Mouse (Mus musculus) embryo, embryonic 10.5 days (tissue): Measurements from ENCODE around the gene Pim1.

Experiments
- DNase-seq: peaks from one replicate; pipeline ENCODE4 v3.0.0-alpha.2; 2015; ENCODE audit warnings: low spot score

The Pim1 gene

DNA sequence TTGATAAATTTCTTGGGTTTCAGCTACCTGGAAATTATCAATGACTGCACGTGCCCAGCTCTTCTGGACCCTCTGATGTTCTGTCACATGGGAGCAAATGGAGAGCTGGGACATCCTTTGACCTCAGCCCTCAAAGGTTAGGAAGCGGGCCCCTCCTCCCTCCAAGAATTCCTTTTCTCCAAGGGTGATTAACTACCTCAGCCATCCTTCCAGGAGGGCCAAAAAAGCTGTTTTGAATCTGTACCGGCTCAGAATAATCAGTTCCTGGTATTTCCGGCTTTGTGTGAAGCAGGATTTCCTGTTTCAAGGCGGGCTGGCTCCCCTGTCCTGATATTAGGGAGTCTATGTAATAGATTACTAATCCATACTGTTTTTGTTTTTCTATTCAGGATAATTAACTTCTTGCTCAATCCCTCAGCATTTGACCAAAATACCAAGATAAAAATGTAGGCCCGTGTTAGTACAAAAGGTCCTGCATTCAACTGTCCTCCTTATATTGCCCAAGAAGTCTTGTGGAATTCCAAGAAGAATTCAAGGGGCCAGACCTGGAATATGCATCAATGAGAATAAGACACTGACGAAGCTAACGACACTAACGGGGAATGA, 25.0 kb upstream of the Pim1 start:
- DNase-seq = peak; percentile 86

GRCm38 (mm10) chr17:29467030-29467429, 23.5 kb upstream of the Pim1 start:
- no peak for DNase-seq

DNA sequence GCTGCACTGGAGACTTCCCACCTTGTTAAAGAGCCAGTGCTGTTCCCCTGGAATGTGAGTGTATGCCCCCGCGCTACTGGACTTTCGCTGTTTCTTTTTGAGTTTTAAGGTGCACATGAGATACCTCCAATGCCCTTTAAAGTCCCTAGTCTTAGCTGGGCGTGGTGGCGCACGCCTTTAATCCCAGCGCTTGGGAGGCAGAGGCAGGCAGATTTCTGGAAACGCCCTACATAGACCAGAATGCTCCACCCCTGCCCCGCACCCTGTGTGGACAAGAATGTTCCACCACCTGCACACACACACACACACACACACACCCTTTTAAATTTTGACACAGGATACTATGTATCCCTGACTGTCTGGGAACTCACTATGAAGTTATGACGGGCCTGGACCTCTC, 17.1 kb upstream of the Pim1 start:
- DNase-seq = no peak

DNA sequence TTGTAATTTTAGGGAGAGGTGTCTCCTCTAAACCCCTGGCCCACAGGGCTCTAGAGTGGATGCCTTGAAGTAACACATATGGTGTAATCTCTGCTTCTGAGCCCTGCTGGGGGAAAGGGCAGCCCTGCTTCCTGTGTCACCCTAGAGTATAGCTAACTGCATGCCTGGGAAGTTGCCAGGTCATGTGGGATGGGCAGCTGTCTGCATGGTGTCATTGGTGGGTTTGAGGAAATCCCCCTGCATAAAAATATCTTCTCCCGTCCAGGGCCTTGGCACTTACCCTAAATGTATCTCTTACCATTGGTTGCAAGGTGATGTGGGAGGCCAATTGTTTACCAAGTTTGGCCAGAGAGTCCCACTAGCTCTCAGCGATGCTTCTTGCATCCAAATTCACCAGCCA, 16.5 kb upstream of the Pim1 start:
- no peak for DNase-seq

GRCm38 (mm10) chr17:29475142-29475541, 15.4 kb upstream of the Pim1 start:
- no peak for DNase-seq

DNA sequence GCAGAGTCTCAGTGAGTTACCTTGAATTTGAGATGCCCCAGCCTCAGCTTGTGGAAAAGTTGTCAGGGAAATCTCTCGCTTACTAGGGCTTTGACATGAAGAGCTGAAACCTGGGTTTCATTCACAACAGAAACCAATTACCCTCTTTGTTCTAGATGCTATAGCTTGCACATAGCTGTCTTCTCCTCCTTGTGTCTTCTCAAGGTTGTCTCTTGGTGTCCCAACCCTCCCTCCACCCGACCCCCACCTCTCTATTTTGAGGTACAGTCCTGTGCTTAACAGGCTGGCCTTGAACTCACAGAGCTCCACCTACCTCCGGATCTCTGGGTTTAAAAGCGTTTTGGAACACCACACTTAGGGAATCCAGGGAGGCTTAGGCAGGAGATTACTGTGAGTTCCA, 14.1 kb upstream of the Pim1 start:
- no peak for DNase-seq

- DNase-seq = no peak
Measured at GRCm38 (mm10) chr17:29477357-29477756, 13.2 kb upstream of the Pim1 start.

DNA sequence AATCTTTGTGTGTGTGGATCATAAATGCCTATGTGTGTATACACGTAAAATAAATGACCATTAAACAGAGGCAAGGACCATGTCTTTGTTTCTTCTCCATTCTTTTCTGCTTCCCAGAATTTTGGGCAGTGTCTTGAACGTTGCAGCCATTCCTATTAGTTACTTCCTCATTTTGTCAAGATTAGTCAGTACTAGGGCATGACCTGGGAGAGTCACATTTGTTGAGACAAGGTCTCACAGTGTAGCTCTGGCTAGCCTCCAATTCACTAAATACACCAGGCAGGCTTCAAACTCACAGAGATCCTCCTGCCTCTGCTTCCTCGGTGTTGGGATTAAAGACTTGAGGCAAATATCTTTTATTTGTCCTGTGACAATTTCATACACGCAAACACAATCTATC, 12.3 kb upstream of the Pim1 start:
- DNase-seq = no peak

DNA sequence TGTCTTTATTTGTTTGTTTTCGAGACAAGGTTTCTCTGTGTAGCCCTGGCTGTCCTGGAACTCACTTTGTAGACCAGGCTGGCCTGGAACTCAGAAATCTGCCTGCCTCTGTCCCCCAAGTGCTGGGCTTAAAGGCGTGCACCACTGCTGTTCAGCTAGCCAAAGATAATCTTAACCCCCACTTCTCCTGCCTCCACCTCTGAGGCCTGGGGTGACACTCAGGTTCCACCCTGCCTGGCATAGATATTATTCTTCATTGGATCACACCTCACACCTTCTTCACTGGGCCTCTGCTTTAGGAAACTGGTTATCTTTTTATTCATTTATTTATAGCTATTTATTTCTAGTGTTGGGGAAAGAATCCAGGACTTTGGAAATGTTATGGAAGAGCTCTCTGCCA, 10.3 kb upstream of the Pim1 start:
- DNase-seq = no peak

GRCm38 (mm10) chr17:29482632-29483031, 7.9 kb upstream of the Pim1 start:
- DNase-seq = no peak

- DNase-seq = no peak
Measured at GRCm38 (mm10) chr17:29483282-29483681, 7.3 kb upstream of the Pim1 start.

DNA sequence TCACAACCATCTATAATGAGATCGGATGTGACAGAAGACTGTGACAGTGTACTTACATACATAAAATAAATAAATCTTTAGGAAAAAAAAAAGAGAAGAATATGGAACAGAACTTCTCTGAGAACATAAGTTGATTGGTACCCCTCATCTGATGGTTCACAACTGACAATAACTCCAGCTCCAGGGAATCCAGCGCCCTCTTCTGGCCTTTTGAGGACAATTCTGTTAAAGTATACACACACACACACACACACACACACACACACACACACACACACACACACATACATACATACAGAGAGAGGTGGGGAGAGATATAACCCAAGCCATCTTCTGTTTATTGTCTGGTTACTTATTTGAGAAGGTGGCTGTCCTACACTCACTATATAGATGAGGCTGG, 6.1 kb upstream of the Pim1 start:
- DNase-seq = no peak

GRCm38 (mm10) chr17:29485336-29486233, 5.0 kb upstream of the Pim1 start:
- no peak for DNase-seq

GRCm38 (mm10) chr17:29488257-29488977, 2.1 kb upstream of the Pim1 start:
- no peak for DNase-seq

DNA sequence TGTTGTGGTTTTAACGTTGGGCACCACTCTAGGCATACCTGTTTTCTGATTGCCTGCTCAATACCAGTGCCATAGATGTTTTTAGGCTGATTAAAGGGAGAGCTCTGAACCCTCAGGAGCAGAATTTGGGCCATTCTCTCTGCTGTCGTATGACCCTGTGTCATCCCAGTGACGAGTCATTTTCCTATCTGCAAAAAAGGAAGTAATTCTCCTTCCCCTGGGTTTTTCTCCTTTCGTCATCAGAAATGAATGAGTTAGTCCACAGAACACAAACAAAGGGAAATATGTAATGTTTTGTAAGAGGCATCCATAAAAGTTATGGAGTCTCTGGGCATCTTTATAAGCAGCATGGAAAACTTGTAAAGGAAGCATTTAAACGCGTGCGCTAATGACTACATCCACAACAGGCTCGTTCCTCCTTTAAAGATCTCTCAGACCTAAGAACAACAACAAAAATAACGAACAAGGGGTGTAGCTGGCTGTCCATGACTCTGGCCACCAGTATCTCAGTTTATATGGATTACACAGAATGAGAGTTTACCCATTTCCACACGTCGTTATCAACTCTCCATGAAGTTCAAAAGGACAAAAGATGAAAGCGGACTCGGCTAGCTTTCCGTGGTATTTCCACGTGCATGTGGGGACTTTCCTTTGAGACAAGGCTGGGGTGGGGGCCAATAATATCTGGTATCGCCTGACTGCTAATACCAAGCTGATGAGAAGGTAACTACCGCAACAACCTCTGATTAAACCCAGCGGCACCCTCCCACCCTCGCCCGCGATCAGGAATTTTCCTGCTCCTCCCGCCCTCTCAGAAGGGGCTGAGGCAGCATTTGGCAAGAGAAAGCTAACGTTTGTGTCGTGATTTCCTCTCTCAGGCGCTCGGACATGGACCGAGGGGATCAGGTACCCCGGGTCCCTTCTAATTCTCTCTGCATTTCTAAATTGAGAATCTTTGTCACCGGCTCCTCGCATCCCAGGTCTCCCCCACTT, 1.3 kb upstream of the Pim1 start:
- DNase-seq = peak; percentile 74

GRCm38 (mm10) chr17:29489971-29490712, 411 bp upstream of the Pim1 start:
- DNase-seq = peak; percentile 99

GRCm38 (mm10) chr17:29491591-29492268, 1.2 kb downstream of the Pim1 start:
- peak; percentile 63 for DNase-seq

GRCm38 (mm10) chr17:29492269-29493191, 2.0 kb downstream of the Pim1 start:
- peak; percentile 85 for DNase-seq

- DNase-seq = no peak
Measured at GRCm38 (mm10) chr17:29493461-29493980, 3.0 kb downstream of the Pim1 start.
